Mouse (Mus musculus): ENCODE data around the gene Ptgr2.
"Not testable (repeated sequence)": the region's sequence is repeated elsewhere in the genome, so short reads cannot be mapped to it uniquely, and the experiment has no call there.

The Ptgr2 gene

GRCm38 (mm10) chr12:84304554-84304953, 19.5 kb downstream of the Ptgr2 start:
- no peak for DNase-seq (ENCODE audit: low spot score)

- DNase-seq (ENCODE audit: low spot score), result no peak
These were observed 26.3 kb downstream of the Ptgr2 start for GRCm38 (mm10) chr12:84311306-84311705.

DNA sequence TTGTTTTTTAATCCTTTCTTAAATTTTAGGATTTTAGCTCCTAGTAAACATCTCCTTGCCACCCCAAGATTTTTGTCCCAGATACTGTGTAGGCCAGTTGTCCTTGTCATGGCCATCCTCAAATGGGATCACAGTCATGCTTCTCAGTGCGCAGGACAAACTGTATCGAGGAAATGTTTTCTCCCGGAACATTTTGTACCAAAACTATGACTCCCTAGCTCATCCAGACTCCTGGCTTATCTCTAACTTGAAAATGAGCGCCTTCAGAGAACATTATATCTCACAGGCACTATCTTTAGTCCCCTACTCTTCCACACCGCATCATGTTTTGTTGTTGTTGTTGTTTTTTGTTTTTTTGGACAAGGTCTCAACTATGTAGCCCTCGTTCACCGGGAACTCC, 31.0 kb downstream of the Ptgr2 start:
- DNase-seq (ENCODE audit: low spot score), result no peak

DNA sequence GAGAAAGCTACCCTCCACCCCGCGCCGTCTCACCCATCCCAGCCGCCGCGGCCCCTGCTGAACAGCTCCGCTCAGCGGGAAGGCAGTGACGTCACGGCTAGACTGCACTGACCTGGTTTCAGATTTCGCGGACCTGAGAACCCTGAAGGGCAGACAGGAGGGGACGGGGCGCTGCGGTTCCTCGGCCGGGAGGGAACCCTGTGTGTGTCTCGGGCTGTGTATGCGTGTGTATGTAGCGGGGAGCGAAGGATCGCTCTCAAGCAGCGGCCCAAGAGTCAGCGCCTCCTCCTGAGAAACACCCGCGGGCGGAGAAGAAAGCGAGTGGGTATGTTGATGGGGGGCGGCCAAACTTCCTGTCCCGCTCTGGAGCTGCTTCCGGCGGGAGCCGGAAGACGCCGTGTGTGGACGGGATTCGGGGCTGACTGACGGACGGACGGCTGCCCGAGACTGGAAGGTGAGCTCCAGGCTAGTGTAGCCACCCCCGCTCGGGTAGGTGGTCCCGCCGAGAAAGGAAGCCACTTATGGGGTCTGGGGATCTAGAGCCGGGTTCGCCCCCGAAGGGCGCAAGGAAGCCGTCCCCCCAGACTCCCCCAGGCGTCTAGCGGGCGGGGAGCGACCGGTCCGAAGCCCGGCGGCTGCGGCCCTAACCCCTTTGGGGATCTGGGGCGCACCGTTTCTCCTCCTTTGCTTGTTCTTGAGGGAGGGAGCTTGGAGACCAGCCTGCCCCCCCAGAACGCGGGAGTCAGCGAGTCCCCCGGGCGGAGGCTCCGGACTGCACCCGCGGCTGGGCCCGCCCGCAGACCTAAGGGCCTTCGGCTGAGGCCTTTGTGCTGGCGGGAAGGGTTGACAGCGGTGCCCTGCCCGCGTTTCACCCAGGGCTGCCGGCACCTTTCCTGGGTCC, 31.9 kb downstream of the Ptgr2 start, which contains the start of gene Zfp410:
Gene Zfp410 (plus strand): TSS at position 132 of the 901 bp plus-strand sequence.
- DNase-seq (ENCODE audit: low spot score), result peak; percentile 56

DNA sequence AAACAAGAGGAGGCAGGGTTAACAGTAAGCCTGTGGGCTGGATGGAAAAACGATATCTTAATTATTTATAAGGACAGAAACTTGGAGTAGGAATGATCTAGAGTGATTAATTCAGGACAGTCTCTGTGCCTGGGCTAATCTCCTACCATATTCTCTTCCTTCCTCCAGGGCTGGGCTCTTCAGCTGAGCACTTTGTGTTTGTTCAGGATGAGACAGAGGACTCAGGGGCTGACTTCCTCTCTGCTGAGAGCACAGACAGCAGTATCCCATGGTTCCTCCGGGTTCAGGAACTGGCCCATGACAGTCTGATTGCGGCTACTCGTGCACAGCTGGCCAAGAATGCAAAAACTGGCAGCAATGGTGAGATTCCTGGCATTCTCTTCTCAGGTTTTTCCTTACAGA, 42.1 kb downstream of the Ptgr2 start:
- DNase-seq (ENCODE audit: low spot score), result no peak

- no peak for DNase-seq (ENCODE audit: low spot score)
These were observed 52.1 kb downstream of the Ptgr2 start for GRCm38 (mm10) chr12:84336963-84337625.

DNA sequence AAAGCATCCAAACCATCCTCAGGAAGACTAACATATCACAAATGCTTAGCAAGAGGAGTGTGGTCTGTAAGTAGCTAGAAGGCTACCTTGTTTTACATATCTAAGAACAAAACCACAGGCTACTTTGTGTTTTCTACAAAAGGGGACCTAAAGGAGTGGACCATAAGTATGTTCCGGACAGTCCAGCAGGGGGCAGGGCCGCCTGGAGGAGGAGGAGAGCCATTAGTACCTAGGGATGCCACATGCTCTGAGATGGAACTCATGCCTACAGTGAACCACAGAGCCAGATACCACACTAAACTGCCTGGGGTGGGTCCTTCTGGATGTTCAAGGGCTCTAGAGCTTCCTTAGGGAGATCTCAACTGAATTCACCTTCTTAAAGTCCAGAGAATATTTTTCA, 62.2 kb downstream of the Ptgr2 start:
- DNase-seq (ENCODE audit: low spot score), result no peak

DNA sequence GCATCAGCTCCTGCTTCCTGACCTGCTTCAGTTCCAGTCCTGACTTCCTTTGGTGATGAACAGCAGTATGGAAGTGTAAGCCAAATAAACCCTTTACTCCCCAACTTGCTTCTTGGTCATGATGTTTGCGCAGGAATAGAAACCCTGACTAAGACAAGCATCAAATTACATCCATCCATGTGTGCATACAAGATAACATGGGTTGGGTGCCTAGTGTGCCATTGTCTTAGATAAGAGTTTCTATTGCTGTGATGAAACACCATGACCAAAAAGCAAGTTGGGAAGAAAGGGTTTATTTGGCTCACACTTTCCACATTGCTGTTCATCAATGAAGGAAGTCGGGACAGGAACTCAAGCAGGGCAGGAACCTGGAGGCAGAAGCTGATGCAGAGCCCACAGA, 73.7 kb downstream of the Ptgr2 start:
- not testable (repeated sequence) for DNase-seq (ENCODE audit: low spot score)

DNA sequence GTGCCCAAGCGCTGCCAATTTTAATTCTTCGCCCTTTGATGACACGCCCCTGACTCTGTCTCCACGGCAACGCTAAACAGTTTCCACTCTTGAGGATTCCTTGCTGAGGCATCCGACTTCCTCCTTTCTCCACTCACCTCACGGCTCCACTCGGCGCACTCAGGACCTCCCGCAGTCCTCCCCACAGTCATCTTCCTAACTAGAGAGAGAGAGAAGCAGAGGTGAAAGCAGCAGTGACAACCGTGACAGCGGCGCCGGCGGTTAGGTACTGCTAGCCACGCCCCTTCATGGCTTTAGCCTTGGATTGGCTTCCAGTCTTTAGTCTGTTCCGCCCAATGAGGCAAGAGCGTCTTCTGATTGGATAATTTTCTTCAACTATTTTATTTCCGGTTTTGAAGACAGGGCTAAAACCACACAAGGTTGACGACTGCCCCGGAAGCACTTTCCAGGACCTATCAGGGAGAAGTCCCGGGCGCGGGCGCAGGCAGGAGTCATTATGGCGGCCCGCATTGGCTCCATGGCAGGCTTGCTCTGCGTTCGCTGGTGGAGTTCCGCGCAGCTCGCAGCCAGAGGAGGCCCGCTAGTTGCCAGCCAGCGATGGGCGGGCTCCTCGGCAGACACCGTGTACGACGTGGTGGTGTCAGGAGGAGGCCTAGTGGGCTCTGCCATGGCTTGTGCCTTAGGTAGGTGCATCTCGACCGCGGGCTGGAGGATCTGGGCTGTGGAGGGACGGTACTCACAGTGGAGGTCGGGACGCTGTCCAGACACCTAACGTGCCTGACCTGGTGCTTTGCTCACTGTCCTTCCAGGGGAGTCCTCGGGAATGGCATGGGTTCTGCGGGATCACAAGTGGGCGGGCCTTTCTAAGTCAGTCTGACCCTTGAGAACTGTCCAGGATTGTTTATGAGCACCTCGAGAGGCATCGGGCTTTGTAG, 76.8 kb downstream of the Ptgr2 start, which contains the start of the genes Coq6 and Fam161b:
Gene Coq6 (plus strand): TSS at position 103 of the 935 bp plus-strand sequence.
Gene Fam161b (minus strand): TSS at position 279 of the 935 bp plus-strand sequence.
- peak; percentile 94 for DNase-seq (ENCODE audit: low spot score)

DNA sequence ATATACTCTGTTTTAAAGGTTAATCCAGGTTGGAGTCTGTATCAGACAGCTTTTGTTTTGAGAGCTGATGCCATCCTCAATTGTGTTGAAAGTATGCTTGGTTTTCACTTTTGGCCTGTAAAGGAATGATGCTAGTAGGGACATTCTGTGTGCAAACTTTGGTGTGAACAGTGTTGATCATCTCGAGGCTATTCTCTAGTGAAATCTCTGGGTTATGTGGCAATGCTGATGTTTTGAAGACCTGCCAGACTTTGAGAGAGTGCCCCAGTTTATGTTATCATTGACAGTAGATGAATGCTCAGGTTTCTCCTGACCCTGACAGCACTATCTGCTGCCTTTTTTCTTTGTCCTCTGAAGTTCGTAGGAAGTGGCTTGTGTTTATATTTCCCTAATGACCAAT, 77.8 kb downstream of the Ptgr2 start:
- no peak for DNase-seq (ENCODE audit: low spot score)

GRCm38 (mm10) chr12:84364291-84364690, 79.3 kb downstream of the Ptgr2 start:
- no peak for DNase-seq (ENCODE audit: low spot score)

- DNase-seq (ENCODE audit: low spot score), result no peak
These were observed 80.1 kb downstream of the Ptgr2 start for GRCm38 (mm10) chr12:84365137-84365536.
